Mouse (Mus musculus) CD4-positive, CD25-positive, alpha-beta regulatory T cell, adult 4 months (primary cell): ENCODE data around the gene Irgq. TPM values are rescaled to one million over a fixed set of nuclear protein-coding genes. Genes with fewer than 3 reads are reported as not detected.

Source experiments
- ATAC-seq: one replicate; pipeline ENCODE4 v1.8.0; 2017
- polyA plus RNA-seq, 2 experiments: library from polyadenylated mRNA; unstranded; fragments of 100-300 nt; shearing (Covaris generic); gene quantifications; one replicate each; pipeline ENCODE4 v1.2.1; 2017

The Irgq gene
- polyA plus RNA-seq, 2 experiments from 2014 or later = 0.68 to 1.5 TPM

- ATAC-seq = peak; percentile 100
Observed at GRCm38 (mm10) chr7:24546634-24547389, 16.3 kb downstream of the Irgq start.

DNA sequence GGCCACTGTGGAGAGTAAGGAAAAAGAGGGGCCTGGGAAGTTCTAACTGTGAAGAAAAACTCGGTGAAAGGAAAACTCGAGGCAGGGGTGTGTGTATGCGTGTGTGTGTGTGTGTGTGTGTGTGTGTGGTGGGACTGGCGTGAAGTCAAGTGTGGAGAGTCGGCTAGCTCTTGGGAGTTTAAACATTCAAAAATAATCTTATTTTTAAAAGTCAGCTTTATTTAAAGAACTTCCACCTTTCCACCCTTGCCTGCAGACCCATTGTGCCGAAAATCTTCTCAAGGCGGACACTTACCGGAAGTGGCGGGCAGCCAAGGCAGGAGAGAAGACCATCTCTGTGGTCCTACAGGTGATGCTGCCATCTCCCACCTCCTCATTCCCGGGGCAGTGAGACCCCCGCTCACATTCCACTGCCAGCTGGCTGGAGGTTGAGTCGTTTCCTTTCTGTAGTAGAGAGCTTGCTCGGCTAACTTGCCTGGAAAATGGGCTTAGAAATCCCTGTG is 17.1 kb downstream of the Irgq start:
- ATAC-seq = no peak

DNA sequence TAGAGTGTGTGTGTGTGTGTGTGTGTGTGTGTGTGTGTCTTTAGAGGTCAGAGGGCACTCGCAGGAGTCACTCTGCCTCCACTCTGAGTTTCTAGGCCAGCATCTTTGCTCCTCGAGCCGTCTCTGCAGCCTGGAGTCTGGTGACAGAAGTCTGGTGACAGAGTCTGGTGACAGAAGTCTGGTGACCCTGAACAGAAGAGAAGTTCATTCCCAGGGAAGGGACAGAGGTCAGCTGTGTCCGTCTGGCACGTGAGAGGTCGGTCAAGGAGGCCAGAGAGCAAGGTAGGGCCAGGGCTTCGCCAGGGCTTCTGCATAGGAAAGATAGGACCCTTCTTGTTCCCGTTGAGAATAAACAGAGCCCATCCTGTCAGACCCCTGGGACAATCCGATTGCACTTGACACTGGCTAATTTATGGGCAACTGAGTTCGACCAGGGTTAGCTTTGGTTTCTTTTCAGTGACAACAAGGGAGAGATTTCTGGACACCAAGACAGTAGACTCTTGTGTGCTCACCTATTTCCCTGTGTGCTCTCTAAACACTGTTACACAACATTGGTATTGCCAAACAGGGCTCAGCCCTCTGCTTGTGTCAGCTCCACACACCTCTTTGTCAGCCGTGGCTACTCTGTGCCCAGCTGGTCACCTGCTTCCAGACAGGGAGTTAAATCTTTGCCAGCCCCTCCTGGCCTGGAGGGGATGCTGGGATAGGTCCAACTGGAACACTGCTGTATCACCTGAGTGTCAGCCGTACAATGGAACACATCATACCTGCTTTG is 21.7 kb downstream of the Irgq start:
- ATAC-seq = no peak

- ATAC-seq = no peak
Observed at GRCm38 (mm10) chr7:24555786-24556185, 25.3 kb downstream of the Irgq start.

DNA sequence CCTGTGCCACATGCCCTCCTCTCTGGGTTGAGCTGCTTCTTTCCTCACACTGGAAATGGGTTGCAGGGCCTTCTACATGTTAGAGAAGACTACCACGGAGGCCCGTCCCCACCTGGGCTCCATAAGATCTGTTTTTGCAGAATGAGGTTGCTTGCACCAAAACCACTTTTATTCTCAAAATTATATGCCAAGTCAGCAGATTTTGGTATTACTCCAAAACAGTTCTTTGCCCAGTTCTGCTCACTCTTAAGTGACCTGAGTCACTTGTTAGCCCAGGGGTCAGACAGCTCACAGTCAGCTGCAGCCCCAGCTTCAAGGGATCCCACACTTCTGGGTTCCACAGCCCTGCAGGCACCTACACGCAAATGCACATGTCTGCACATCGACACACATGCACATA is 31.0 kb downstream of the Irgq start:
- no peak for ATAC-seq

- ATAC-seq = no peak
Observed at GRCm38 (mm10) chr7:24563191-24563836, 32.8 kb downstream of the Irgq start.

GRCm38 (mm10) chr7:24563837-24564206 is 33.3 kb downstream of the Irgq start:
- ATAC-seq = no peak

DNA sequence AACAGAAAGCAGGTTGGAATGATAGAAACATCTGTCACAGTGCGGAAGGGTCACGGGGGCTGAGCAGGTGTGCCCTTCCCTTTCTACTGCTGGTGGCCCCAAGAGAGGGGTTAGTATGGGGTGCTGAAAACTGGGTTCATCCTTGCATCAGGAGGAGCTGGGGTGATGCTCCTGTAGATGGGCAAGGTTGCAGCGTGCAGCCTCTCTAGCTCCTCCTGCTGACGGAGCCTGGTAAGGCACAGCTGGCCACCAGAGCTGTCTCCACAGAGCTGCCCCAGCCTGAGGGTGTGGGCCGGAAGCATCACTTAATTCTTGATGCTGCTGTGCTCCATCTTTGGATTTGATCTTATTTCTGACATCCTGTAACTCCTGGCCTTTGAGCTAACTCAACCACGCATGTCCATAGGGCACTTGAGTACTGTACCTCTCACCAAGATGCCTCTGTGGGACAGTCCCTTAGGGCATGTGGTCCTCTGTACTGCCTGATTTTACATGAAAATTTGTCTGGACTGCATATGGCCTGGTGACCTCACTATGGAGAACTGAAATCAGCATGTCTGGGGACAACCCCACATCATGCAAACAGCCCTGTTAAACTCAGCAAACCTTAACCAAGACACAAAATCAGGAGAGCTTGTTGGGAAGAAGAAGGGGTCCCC is 34.2 kb downstream of the Irgq start:
- peak; percentile 86 for ATAC-seq

DNA sequence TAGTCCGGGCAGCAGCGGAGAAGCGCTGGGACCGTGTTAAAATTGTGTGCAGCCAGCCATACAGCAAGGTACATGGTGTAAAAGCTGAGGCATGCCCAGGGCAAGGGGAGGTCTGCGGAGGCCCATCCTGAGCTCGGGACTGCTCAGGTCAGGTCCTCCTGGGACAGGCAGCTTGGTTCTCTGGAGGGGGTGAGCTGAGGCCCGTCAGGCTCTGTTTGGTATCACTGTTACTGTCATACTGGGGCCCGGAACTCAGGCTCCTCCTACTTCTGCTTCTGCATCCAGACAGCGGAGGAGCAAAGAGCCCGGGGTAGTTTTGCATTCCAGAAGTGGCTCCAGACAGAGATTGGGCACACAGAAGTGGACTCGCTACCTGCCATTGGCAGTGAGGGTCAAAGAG is 35.1 kb downstream of the Irgq start:
- no peak for ATAC-seq

- no peak for ATAC-seq
Observed at GRCm38 (mm10) chr7:24566206-24566605, 35.7 kb downstream of the Irgq start.

DNA sequence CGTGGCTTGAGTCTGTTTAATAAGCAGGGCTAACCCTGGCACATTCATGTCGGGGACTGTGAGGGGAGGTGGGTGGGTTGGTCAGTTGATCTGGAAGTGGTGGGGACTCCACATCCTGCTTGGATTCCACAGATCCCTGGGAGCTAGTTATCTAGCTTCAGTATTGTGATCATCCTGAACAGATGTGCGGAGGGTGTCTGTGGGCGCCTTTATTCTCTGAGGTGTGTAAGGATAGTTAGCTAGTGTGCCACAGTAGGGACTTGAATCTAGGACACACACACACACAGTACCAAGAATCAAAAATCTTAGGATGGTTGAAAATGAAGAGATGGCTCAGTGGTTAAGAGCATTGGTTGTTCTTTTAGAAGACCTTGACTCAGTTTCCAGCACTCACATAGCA is 38.0 kb downstream of the Irgq start:
- ATAC-seq = no peak

DNA sequence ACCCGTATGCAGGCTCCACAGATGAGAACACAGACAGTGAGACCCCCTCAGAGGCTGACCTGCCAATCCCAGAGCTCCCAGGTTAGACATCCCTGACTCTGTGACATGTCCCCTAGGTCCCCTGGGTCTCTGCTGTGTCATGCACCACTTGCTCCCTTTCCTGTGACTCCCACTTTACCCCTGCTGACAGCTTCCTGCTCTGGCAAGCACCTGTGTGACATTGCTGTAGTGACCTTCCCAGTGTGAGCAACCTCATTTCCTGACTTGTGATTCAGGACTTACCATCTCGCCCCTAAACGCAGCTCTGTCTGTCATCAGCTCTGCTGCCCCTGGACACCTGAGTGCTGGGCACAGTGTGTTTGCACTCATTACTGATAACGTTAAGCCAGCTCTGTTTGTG is 40.6 kb downstream of the Irgq start:
- no peak for ATAC-seq

GRCm38 (mm10) chr7:24572455-24572854 is 42.0 kb downstream of the Irgq start:
- no peak for ATAC-seq

- no peak for ATAC-seq
Observed at GRCm38 (mm10) chr7:24574224-24574796, 43.8 kb downstream of the Irgq start.

GRCm38 (mm10) chr7:24577811-24578210 is 47.3 kb downstream of the Irgq start:
- no peak for ATAC-seq

DNA sequence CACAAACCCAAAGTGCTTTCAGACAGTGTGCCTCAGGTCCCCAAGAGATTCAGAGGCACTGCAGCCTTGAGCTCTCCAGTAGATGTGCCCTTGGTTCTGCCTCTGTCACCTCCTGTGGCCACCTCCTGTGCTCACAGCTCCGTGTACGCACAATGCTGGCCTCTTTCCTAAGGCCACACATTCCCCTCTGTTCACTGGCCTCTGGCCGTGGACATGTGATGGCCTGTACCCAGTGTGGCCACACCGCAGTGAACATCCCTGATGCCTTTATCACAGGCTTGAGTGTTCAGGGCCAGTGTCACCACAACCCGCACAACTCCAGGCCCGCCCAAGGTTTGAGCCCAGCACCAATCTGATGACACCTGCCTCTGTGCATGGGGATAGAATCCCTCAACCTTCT is 54.4 kb downstream of the Irgq start:
- ATAC-seq = no peak

- ATAC-seq = no peak
Observed at GRCm38 (mm10) chr7:24585995-24586394, 55.5 kb downstream of the Irgq start.

DNA sequence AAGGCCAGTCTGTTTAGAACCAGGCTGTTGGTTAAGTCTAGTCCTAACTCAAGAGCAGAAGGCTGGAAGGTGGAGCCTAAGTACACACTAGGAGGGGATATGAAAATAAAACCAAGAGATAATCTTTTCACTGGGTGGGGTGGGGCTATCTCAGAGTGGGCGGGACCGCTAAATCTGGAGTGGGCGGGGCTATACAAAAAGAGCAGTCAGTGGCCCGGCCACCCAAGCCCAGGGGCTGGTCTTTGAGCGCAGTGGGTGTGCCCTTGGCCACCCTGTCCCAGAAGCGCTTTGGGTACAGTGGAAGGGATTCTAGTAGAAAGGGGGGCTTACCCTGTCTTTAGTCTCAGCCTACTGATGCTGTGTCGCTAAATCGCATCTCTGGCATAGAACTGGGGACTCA is 56.3 kb downstream of the Irgq start:
- ATAC-seq = no peak

DNA sequence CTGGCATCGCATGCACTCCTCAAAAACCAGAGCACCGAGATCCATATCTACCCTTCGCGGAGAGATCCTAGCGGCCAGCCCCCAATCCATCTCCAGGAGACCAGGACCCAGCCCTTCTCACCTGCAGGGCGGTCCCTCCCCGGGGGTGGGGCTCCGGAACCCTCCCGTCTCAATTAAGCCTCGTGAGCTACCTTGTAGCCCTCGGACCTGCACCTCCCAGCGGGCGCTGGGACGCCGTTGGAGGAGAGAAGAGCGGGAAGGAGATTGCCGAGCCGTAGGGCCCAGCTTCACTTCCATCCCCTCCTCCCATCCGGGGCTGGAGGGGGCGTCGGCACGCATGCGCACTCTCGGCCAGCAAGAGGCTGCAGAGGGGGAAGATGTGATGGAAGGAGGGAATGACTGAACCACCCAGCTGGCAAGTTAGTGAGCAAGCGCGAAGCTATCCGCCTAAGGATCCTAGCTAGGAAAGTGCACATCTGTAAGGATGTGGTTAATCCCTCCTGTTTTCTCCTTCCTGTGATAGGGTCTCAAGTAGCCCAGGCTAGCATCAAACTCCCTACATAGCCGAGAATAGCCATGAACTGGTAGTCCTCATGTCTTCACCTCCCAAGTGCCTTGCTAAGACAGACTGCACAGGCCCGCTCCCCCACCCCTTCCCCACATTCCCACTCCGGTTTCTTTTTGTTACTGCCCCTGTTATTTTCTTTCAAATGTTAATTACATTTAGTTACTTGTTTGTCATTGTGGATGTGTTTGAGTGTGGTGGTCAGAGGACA is 57.0 kb downstream of the Irgq start, which contains the start of the genes Ethe1 and Zfp575:
Gene Ethe1, plus strand, starts transcription at position 214 of the 776 bp plus-strand sequence.
Gene Zfp575, minus strand, starts transcription at position 312 of the 776 bp plus-strand sequence.
- ATAC-seq = no peak
